Comparison of ENCODE assay signal across 8 mouse cellular contexts in genomic region chr16:92158021-92158455, GRCm38 (mm10).
DNase-seq lines count a peak whose midpoint lies in the region; ATAC-seq and TF ChIP-seq lines count a peak whose summit lies in the region.

No protein-coding gene starts in this region.

- H3K9me3 ChIP-seq in limb, embryonic 10.5 days (replicated peaks): no peaks in the 10 kb centered on the region
- no peaks in the 10 kb centered on the region for H3K9me3 ChIP-seq in midbrain, embryonic 12.5 days

- no peak for TF ChIP-seq CTCF in heart, adult 2 months (IDR thresholded peaks at IDR 0.05)

- no peaks in the 10 kb centered on the region for H3K36me3 ChIP-seq in heart, adult 2 months (ENCODE audit: control insufficient read depth, insufficient read depth, low read length)
- no peaks in the 10 kb centered on the region for H3K36me3 ChIP-seq in limb, embryonic 10.5 days
- no peaks in the 10 kb centered on the region for H3K36me3 ChIP-seq in midbrain, embryonic 12.5 days

- 9% methylated on average over 14 of the region's 14 CpGs for WGBS in heart, adult 2 months
- WGBS in limb, embryonic 10.5 days: 6% methylated on average over 14 of the region's 14 CpGs
- WGBS in midbrain, embryonic 12.5 days: 4% methylated on average over 14 of the region's 14 CpGs

- TF ChIP-seq POLR2A in heart, adult 2 months (IDR thresholded peaks at IDR 0.05; ENCODE audit: insufficient read depth, low read depth, low read length): no peak

- H3K4me3 ChIP-seq in heart, adult 2 months: peak overlapping the region; percentile 47
- H3K4me3 ChIP-seq in limb, embryonic 10.5 days: peak overlapping the region; percentile 62
- peak overlapping the region; percentile 52 for H3K4me3 ChIP-seq in midbrain, embryonic 12.5 days

- peak overlapping the region; percentile 86 for H3K4me2 ChIP-seq in midbrain, embryonic 12.5 days (replicated peaks)

- peak overlapping the region; percentile 72; the same call in 1 of the 2 replicates for H3K27ac ChIP-seq in heart, adult 2 months
- H3K27ac ChIP-seq in limb, embryonic 10.5 days: peak overlapping the region; percentile 88
- H3K27ac ChIP-seq in midbrain, embryonic 12.5 days (replicated peaks): peak overlapping the region; percentile 49

- peak; percentile 72 for DNase-seq in adrenal gland, postnatal 14 days
- DNase-seq in cerebellum, postnatal 4 days (ENCODE audit: low spot score in 2 of 2): peak; percentile 31 to 34
- peak in 1 of 2 experiments; percentile 24 for DNase-seq in heart, adult 2 months
- peak; percentile 23 to 34 for DNase-seq in kidney, adult 8-10 months
- DNase-seq in limb, embryonic 10.5 days (ENCODE audit: low spot score): no peak

- no peaks in the 10 kb centered on the region for H3K79me2 ChIP-seq in heart, adult 2 months (replicated peaks; ENCODE audit: control insufficient read depth, insufficient read depth, low read length)

- intact Hi-C loops in heart, adult 2 months (cut with DNase I): no loop called here

- H3K4me1 ChIP-seq in heart, adult 2 months (ENCODE audit: control insufficient read depth, insufficient read depth, low read length): no peaks in the 10 kb centered on the region; the same call in 1 of the 2 replicates
- H3K4me1 ChIP-seq in limb, embryonic 10.5 days: peaks cover 22% of the 10 kb centered on the region
- peaks cover 22% of the 10 kb centered on the region for H3K4me1 ChIP-seq in midbrain, embryonic 12.5 days

- no peak for TF ChIP-seq EP300 in heart, adult 2 months (IDR thresholded peaks at IDR 0.05; ENCODE audit: insufficient read depth, low read depth, low read length)

- ATAC-seq in midbrain, embryonic 12.5 days (ENCODE audit: low FRiP score, low read depth): peak; percentile 71
- no peak for ATAC-seq in monocyte, adult 5-6 weeks (replicated peaks; ENCODE audit: insufficient number of reproducible peaks, low FRiP score, low TSS enrichment, poor library complexity, severe bottlenecking)
- no peak for ATAC-seq in inflammation-experienced regulatory T-cells, adult 6 months

- H3K27me3 ChIP-seq in heart, adult 2 months (ENCODE audit: control insufficient read depth, insufficient read depth, low read length): no peaks in the 10 kb centered on the region
- peaks cover 11% of the 10 kb centered on the region; the same call in 1 of the 2 replicates for H3K27me3 ChIP-seq in limb, embryonic 10.5 days (ENCODE audit: low read depth, poor library complexity, severe bottlenecking)
- H3K27me3 ChIP-seq in midbrain, embryonic 12.5 days: peaks cover 23% of the 10 kb centered on the region; the same call in 1 of the 2 replicates

- H3K9ac ChIP-seq in heart, adult 2 months (ENCODE audit: low read depth, low read length): peak overlapping the region; percentile 5; the same call in 1 of the 2 replicates
- peak overlapping the region; percentile 59 for H3K9ac ChIP-seq in midbrain, embryonic 12.5 days (replicated peaks)
